Mouse (Mus musculus): Measurements from ENCODE around the gene Lce3d.

The Lce3d gene

GRCm38 (mm10) chr3:92957090-92957489 is at the start of gene Lce3d:
TSS of gene Lce3d (plus strand) at chr3:92957390.
- no peak for DNase-seq (ENCODE audit: extremely low read depth, insufficient read length, low spot score)

- no peak for DNase-seq (ENCODE audit: extremely low read depth, insufficient read length, low spot score)
These were observed 49.6 kb upstream of the Lce3d start for GRCm38 (mm10) chr3:92907571-92907970.

GRCm38 (mm10) chr3:92920364-92920763 is 36.8 kb upstream of the Lce3d start:
- DNase-seq (ENCODE audit: extremely low read depth, insufficient read length, low spot score) = no peak

- no peak for DNase-seq (ENCODE audit: extremely low read depth, insufficient read length, low spot score)
These were observed 31.1 kb upstream of the Lce3d start, which contains the start of gene Lce3a for GRCm38 (mm10) chr3:92926130-92926529. TSS of gene Lce3a (minus strand) at chr3:92926230.

GRCm38 (mm10) chr3:92932679-92933078 is 24.5 kb upstream of the Lce3d start, which contains the start of gene Lce3b:
TSS of gene Lce3b (plus strand) at chr3:92932979.
- DNase-seq (ENCODE audit: extremely low read depth, insufficient read length, low spot score) = no peak

- no peak for DNase-seq (ENCODE audit: extremely low read depth, insufficient read length, low spot score)
These were observed 13.0 kb upstream of the Lce3d start, which contains the start of gene Lce3c for GRCm38 (mm10) chr3:92944186-92944585. TSS of gene Lce3c (plus strand) at chr3:92944486.

- DNase-seq (ENCODE audit: extremely low read depth, insufficient read length, low spot score) = no peak
These were observed 9.6 kb downstream of the Lce3d start, which contains the start of gene Lce3e for GRCm38 (mm10) chr3:92966761-92967160. TSS of gene Lce3e (plus strand) at chr3:92967061.

- no peak for DNase-seq (ENCODE audit: extremely low read depth, insufficient read length, low spot score)
These were observed 21.3 kb downstream of the Lce3d start for GRCm38 (mm10) chr3:92978484-92978883.

GRCm38 (mm10) chr3:92991926-92992325 is 34.7 kb downstream of the Lce3d start, which contains the start of gene Lce3f:
TSS of gene Lce3f (plus strand) at chr3:92992226.
- no peak for DNase-seq (ENCODE audit: extremely low read depth, insufficient read length, low spot score)

- no peak for DNase-seq (ENCODE audit: extremely low read depth, insufficient read length, low spot score)
These were observed 41.5 kb downstream of the Lce3d start for GRCm38 (mm10) chr3:92998691-92999090.

GRCm38 (mm10) chr3:93000621-93001020 is 43.4 kb downstream of the Lce3d start:
- DNase-seq (ENCODE audit: extremely low read depth, insufficient read length, low spot score) = no peak

- no peak for DNase-seq (ENCODE audit: extremely low read depth, insufficient read length, low spot score)
These were observed 45.7 kb downstream of the Lce3d start for GRCm38 (mm10) chr3:93002843-93003242.
